Mouse (Mus musculus) cerebral cortex, adult 2 months (tissue): ENCODE measurements around the gene Slc25a53.

Experiments used
- WGBS: fragments of 180-500 bp; shearing (Covaris S2); methylation state at CpG from one replicate; pipeline ENCODE4 v1.1.7; 2018; 5-methylcytosine and 5-hydroxymethylcytosine counted together

Slc25a53 gene

DNA sequence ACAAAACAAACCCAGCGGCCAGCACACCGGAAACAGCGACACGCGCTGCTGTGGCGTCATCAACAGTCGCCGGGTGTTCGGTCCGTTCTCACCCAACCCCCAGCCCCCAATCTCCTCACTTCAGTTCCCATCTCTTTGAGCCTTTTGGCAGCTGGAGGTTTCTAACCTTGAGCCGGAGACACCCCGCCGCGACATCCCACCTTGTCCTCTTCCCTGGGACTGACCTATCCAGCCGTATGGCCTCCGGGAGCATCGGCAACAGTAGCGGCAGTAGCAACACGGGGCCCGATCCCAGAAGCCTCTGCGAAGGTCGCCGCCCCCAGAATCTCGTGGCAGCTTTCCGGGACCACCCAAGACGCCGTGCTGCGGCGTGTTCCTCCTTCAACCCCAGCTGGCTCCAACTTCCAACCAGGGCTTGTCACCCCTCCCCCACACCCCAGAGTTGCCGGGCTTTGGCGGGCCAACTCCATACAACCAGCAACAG is at the start of gene Slc25a53:
Slc25a53 (minus strand) TSS at position 303 of the 484 bp plus-strand sequence.
- 1% methylated on average over 31 of the region's 31 CpGs for WGBS

DNA sequence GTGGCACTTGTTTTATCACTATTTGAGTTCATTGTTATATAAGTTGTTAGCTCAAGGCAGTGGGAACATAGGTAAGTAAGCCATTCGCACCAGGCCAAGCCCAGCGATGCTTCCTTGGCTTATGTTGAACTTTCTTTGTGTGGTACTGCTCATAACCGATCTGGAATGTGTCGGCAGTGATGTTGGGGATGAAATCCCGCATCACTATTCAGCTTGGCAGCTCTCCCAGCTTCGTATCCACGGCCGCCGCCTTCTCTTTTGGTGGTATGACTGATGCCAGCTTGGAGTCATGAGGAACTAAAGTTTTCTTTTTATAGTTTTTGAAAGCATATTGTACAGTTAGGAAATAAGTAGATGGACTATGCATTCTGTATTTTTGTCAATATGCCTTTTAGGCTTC is 25.1 kb upstream of the Slc25a53 start:
- WGBS = 48% methylated on average over 9 of the region's 9 CpGs

DNA sequence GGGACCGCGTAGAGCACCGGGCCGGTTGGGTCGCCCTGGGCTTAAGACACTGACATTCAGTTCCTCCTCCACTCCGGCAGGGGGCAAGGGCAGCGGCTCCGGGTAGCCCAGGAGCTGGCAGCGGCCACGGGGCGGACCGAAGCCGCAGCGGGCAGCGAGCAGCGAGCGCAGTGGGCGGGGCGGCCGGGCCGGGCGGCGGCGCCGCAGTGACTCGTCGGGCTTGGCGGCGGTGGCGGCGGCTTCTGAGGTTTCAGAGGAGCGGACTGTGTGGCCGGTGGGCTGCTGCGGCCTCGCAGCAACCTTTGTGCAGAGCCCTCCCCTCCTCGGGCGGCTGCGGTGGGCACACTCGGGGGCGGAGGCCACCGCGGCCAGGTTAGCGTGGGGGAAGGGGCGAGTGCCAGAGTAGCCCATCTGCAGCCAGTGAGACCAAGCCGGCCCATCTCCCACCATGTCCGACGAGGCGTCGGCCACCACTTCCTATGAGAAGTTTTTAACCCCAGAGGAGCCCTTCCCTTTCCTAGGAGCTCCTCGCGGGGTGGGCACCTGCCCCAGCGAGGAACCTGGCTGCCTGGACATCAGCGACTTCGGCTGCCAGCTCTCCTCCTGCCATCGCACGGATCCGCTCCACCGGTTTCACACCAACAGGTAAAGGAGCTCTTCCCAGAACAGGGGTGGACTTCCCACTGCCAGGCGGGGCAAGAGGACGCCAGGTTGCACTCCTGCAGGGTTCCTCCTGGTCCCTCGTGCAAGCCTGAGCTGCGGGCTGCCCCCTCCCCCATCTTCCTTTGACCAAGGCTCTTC is 11.5 kb upstream of the Slc25a53 start, which contains the start of gene Fam199x:
Fam199x (plus strand) TSS at position 170 of the 801 bp plus-strand sequence.
- WGBS = 3% methylated on average over 38 of the region's 62 CpGs

DNA sequence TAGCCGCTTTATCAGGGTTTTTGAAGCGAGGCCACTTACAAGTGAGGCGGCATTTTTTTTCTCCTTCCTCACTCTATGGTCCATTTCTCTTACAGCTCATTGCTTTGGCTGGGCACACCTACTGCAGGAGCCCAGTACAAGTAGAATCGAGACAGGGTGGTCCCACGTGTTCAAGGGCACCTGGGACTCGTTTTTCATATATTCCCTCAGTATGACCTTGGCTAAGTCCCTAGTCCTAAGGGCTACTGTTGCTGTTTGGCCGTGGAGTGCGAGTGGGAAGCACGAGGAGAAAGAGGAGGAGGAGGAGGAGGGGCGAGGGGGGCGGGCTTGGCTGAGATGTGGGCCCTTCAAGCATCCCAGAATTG is 10.9 kb upstream of the Slc25a53 start:
- 6% methylated on average over 8 of the region's 11 CpGs for WGBS

DNA sequence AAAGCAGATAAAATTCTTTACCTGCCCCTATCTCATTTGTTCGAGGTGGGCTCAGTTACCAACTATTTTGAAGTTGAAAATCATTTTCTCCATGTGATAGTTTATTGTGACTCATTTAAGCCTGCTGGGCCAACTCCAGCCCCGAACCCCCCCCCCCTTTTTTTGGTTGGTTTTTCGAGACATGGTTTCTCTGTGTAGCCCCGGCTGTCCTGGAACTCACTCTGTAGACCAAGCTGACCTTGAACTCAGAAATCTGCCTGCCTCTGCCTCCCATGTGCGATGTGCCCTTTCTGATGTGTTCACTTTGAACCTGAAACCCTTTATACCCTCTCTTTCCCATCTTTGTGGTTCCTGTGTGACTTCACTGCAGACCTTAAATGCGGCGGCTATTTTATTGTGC is 400 bp upstream of the Slc25a53 start:
- 36% methylated on average over 7 of the region's 7 CpGs for WGBS

DNA sequence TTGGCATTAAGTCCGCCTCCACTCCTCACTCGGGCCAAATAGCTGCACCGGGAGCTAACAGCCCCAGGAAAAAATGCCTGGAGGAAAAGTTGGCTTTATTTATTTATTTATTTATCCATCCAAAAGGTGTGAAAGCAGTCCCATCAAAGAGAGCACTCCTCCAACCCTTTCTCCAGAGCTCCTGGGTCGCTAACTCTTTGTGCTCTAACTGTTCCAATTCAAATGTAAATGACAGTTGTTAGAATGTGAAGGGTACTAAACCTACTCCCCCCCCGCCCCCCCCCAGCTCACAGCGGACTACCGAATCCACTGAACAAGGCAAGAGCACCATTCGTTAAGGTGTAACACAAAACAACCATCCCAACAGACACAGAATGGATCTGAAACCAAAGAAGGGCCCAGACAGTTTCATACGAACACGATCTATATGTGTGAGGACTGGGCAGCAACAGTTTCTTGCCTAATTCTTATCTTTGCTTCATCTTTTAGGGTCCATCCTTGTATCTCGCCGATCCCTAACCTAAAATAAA is 567 bp downstream of the Slc25a53 start:
- WGBS = 12% methylated on average over 8 of the region's 12 CpGs

DNA sequence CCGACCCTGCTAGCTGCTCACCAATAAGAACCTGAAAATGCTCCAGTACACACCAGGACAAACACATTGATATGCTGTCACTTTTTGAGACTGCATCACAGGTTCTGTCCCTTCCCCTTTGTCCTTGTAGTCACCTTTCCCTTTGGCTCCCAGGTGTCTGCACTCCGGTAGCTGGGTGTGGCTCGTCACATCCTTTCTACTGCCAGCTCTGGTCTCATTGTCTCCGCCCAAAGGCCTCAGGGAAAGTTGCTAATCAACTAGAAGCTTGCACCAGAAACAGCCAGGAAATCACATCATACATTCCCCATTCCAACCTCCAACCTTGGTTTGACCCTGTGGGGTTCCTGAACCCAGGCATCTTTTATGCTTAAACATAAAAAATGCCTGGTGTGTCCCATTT is 3.8 kb downstream of the Slc25a53 start:
- 62% methylated on average over 4 of the region's 4 CpGs for WGBS

DNA sequence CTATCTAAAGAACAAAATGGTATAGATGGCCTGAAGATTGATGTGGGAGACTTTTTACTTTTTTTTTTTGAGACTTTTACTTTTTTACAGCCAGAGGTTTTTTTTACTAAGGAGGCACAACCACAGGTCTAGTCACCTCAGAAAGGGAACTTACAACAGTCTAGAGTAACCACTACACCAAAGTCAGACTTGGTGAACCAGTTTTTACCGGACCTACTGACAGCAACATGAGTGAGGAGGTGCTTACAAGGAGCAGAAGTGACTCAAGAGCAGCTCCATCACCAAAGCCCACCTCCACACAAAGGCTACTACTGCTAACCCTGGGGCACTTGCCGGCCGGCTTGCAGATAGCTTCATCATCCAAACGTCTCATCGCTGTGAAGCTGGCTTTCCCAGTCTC is 6.4 kb downstream of the Slc25a53 start:
- WGBS = 97% methylated on average over 5 of the region's 5 CpGs

DNA sequence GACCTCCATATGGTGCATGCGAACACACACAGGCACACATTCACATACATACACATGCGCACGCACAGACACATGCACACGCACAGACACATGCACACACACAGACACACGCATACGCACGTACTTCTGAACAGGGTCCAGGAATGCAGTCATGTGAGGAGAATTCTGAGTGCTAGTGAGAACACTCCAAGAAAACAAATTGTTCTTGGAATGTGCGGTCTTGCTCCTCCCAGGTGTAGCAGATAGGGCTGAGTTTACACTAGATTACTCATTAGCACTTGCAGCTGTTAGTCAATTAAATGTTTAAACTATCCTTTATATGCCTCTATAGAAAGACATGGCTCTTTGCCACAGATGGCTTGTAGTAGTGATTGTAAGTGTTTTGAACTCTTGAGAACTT is 7.2 kb downstream of the Slc25a53 start:
- WGBS = 96% methylated on average over 8 of the region's 8 CpGs

DNA sequence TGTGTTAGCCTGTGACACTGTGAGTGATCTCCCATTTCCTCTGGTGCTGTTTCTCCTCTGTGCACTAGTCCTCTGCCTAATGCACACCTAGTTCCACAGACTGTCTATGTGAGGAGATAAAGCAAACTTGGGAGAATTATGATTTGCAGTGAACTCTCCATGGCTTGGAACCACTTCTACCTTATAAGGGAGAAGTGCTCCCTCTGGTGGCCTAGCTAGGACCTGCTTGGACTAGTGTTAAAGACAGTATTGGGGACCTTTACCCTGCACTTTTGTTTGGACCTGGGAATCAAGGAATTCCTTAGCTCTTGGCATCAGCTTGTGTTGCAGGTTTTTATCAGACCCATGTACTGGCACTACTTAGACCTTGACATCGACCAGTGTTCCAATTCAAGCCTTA is 18.8 kb downstream of the Slc25a53 start:
- 13% methylated on average over 1 of the region's 1 CpGs for WGBS

DNA sequence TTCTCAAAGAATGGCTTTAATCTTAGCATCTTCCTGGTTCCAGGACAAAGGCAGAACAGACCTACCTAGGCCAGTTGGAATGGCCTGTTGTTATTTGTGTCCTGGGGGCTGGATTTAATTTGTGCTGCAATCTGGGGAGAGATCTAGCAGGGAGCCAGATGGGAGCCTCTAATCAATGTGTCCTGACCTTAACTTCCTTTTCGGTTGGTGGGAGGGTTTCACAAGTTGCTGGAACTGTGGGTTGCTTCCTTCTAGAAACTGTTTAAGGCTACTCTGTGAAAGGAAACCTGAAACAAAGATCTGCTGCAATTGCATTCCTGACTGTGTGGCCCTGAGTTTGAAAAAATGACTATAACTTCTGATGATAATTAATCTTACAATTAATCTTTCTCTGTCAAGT is 20.4 kb downstream of the Slc25a53 start:
- 88% methylated on average over 1 of the region's 1 CpGs for WGBS

DNA sequence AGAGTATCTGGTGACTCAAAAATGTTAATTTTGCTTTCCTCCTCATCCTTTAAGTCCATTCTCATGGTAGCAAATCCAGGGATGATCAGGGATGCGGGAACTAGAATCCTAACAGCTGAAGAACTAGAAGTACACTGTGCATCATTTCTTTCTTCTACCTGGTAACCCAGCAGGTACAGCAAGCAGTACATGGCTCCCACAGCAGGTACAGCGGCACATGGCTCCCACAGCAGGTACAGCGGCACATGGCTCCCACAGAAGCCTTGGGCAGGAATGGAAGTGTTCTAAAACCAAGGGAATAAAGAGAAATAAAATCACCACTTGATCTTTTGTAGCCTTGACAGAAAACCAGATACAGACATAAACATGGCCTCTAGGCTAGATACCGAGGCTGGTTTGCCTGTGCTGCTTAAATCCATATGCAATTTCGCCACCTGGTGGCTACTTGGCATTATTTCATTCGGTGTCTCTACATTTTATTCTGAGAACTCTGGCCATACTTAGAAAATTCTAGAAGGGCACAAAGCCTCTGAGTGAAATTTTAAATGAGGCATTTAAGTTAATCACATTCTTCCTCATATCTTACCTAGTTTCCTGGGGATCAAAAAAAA is 22.9 kb downstream of the Slc25a53 start:
- 49% methylated on average over 6 of the region's 6 CpGs for WGBS

DNA sequence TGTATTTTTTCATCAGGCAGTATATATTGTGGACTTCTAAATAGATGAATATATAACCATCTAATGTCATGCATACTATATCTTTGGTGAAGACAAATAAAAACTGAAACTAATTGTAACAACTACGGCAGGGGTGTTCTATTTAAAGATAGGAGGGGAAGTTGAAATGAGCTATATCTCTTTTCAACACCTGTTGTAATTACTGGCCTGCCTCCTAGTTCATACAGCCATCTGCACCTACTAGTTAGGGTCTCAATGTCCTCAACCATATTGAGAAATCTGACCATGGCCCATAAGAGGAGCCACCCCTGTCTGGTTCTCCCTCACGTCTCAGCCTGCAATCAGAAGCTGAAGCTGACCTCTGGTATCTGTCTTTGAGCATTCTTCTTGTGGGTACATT is 41.8 kb downstream of the Slc25a53 start:
- WGBS = 62% methylated on average over 2 of the region's 2 CpGs

DNA sequence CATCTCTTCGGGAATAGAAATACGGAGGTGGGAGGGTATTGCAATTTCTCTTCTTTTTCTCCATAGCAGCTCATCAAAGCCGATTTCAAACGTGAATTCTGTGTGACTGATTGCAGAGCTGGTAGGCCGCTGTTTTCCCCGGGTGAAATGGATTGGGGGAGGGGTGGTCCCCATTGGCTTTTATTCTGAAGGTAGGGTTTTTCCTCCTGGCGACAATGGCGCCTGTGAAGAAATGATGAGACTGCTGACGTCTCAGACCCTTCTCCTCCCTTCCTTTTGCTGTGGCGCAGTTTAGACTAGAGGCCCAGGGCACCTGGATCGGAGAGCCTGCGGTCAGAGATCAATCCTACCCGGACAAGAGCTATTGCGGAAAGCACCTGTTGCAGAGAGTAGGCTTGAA is 44.5 kb downstream of the Slc25a53 start:
- WGBS = 11% methylated on average over 12 of the region's 14 CpGs

DNA sequence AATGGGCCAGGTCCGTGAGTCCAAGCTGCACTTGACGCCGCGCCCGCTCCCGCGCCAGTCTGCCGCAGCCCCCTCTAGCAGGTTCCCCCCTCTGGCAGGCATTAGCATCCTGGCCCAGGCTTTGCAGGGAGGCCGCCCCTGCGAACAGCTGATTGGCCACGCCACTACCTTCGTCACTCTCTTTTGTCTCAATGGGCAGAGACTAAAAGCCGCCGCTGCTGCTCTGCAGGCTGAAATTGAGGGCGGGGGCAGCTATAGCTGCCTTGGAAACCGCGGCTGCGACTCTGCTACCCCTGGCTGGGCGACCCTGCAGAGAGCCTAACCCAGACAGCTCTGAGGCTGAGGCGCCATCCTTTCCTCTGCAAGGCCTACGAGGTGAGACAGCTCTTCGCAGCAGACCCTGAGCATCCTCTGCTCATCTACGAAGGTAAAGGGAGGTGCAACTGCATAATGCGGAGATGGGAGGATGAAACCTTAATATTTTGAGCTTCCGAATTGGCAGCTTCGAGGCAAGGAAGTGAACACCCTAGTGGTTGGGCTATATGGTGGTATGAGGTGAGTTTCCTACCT is 45.0 kb downstream of the Slc25a53 start, which contains the start of gene Zcchc18:
Zcchc18 (plus strand) TSS at position 178 of the 570 bp plus-strand sequence.
- 4% methylated on average over 26 of the region's 26 CpGs for WGBS

DNA sequence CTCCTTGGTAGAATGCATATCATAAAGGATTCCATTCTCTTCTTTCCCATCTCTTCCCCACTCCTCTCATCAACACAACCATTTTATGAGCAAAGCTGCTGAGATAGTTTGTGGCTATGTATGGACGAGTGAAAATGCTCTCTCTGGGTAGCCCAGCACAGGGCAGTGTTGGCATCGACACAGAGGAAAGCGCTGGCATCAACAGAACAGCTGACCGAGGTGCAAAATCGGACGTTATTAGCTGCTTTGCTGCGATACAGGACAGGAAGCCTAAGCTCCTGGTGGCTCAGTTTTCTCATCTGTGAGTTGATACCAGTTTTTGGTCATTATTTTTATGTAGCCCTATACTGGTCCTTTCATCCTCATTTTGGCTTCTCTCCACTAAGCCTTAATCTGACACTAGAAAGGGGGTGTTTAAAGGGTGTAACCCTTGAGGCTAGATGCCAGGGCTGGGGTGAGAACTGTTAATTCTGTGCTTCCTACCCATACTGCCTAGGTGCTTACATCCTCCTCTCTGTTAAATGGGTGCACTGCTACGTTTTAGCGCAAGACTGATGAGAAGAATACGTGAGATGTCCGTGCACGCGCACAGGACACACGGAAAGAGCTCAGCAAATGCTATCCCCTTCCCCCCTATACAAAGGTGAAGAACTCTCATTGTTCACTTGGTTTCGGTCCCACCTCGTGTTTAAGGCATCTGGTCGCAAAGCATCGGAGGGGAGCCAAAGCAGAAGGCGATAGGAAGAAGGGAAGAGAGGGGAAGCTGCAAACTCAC is 45.7 kb downstream of the Slc25a53 start:
- WGBS = 3% methylated on average over 19 of the region's 19 CpGs

DNA sequence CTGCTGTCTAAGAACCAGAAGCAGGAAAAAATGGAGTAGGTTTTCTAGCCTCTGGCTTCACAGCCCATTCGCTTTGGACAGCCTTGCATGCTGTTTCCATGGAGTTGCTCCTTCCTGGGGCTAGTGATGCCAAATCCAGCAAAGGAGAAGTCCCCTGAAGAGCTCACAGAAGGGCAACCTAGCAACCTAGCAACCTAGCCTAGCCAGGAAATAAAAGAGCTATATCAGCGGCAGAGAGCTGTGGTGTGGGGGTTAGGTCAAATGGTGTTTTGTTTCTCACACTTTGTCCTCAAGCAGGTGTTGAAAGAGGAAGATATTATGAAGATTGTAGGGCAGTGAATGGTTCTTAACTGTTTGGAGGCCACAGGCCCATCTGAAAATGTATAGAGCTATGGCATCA is 46.8 kb downstream of the Slc25a53 start:
- 40% methylated on average over 2 of the region's 2 CpGs for WGBS

DNA sequence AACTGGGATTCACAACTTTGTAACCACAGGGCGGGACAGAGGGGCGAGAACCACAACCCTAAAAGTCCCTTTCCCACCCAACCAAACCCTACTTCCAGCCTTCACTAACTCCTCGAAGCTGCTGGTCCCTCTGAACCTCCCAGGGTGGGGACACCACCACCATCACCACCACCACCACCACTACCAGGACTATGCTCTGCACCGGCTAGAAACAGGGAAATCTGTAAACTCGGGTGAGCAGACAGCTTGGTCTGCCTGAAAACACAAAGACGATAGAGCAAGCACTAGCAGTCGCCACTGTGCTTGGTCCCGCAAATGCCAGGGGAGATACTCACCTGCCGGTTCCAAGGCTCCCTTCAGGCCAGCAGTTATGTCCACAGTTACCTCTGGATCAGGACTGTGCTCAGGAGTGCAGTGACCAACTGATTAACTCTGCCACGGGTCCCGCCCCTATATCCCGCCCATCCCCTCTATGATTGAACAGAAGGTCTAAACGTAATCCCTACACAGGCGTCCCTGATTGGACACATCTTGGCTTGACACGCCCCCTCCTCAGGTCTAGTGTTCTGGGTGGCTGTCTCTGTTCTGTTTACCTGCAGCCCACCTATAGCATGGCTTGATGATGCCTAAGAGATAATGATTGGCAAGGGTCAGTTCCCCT is 61.5 kb downstream of the Slc25a53 start, which contains the start of the genes Tmsb15l and Tmsb15b1:
Tmsb15l (minus strand) TSS at position 446 of the 661 bp plus-strand sequence.
Tmsb15b1 (minus strand) TSS at position 451 of the 661 bp plus-strand sequence.
- 7% methylated on average over 15 of the region's 15 CpGs for WGBS

DNA sequence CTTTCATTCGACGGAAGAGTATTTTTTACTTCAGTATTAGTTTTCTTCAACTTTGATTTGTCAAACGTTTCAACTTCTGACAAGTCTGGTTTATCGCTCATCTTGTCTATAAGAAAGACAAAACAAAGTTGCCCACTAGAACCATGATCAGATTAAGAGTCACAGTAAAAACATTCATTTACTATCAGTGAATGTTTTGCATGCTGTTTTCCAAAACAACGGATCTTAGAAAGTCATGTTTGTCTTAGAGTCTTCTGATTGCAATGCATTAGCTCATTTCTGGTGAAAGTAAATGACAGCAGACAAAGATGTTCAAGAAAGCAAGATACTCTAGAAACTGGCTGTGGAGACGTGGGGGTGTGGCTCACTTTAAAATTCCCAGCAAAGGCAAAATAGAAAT is 62.7 kb downstream of the Slc25a53 start, which contains the start of gene Tmsb15b2:
Tmsb15b2 (minus strand) TSS at position 101 of the 400 bp plus-strand sequence.
- WGBS = 91% methylated on average over 6 of the region's 6 CpGs

DNA sequence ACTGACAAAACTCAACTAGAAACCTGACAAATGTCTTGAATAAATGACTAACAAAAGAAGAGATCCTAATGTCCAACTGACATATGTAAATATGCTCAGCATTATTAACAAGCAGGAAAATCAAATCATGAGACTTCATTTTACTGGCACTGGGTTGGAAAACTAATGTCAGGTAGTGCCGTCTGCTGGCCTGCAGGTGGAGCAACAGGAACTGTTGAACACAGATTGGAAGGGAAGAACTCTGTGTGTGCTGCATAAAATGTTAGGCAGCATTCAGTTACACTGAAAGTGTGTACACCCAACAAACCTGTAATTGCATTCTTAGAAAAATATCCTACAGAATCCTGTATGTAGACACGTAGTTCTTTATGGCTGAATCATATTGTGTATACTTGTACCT is 78.4 kb downstream of the Slc25a53 start:
- WGBS = 5% methylated on average over 2 of the region's 2 CpGs

DNA sequence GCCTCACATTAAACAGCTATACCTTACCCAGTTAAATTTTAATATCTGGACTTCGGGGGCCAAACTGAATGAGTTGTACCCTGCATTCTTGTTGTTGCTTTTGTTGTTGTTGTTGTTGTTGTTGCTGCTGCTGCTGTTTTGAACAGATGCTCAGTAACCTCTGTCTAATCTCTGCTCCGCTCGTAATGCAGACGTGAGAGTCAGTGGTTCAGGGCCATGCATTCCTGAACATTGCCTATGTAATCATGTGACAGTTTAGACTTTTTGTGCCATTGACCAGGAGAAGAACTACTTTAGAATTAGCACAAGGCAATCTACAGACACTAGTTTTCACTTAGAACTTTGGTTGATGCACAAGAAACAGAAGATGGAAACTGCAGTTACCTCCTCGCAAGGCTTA is 79.8 kb downstream of the Slc25a53 start:
- WGBS = 40% methylated on average over 5 of the region's 5 CpGs
